Mouse (Mus musculus): Measurements from ENCODE around the gene Siva1.

Gene Siva1

DNA sequence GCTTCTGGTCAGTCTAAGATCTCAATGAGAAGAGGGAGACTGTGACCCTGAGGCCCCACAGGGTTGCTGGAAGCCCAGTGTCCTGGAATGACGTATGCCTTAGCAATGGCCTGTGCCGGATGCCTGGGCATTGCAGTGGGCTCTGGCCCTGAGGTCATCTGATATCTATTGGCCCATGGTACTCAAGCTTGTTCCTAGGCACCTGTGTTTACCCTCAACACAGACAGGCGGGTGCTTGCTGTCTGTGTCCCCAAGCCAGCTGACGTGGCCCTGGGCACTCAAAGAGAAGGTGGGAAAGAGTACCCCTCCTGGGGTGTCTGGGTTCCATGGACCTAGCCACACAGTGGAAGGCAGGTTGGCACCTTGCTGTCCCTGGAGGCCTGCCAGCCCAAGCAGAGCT is 18.8 kb upstream of the Siva1 start:
- DNase-seq, result no peak

DNA sequence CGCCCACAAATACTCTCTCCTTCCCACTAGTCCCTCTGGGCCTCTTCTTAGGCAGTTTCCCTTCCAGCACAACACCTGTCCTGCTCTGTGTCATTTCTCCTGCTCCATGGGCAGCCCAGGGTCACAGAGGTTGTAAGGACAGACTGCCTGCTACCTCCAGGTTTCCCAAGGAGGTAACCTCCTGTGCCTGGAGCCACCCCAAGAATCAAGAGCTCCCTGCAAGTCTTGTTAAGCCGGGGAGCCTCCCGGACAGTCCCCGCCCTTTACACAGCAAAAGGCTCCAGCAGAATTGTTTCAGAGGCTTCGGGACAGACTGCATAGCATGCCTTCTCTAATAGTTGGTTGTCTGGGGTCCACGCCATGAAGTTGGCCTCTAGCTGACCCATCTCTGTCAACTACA is 18.0 kb upstream of the Siva1 start:
- no peak for DNase-seq

DNA sequence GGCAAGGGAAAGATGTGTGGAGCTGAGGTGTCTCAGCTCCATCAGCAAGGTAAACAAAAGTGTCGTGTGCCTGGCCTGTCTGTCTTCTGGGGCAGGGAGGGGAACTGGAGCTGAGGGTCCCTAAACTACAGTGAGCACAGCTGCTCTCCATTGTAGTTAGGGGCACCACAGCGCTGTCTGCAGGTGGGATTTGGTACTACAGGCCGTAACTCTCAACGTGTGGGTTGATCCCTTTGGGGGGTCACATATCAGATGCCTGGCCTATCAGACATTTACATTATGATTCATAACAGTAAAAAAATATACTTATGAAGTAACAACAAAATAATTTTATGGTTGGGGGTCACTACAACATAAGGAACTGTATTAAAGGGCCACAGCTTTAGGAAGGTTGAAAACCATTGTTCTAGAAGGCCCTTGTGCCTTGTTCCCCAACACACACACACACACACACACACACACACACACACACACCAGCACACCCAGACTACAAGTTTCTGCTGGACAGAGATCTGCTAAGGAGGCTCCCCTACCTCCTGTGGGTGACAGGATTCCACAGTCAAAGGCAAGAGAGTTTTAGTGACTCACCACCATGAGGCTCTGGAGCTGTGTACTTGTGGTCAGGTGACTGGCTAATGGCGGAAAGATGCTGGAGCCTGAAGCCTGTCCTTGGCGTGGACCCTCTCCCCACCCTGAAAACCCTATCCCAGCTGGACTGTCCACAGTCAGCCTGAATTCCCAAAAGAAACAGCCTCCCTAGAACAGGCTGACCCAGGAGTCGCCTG is 17.2 kb upstream of the Siva1 start:
- peak; percentile 49 for DNase-seq

DNA sequence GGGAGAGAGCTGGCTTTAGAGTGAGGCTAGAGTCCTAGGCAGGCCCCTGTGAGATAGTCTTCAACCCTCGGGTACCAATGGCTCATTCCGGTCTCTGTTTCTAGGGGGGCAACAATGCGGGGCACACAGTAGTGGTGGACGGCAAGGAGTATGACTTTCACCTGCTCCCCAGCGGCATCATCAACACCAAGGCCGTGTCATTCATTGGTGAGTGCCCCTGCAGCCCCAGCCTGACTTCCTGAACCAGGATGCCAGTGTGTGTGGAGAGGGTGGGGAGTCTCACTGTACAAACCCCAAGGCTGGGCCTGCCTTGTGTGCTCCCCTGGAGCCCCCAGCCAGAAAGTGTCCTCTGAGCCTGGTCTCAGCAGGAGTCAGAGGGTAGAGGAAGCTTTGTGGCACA is 16.3 kb upstream of the Siva1 start:
- no peak for DNase-seq

DNA sequence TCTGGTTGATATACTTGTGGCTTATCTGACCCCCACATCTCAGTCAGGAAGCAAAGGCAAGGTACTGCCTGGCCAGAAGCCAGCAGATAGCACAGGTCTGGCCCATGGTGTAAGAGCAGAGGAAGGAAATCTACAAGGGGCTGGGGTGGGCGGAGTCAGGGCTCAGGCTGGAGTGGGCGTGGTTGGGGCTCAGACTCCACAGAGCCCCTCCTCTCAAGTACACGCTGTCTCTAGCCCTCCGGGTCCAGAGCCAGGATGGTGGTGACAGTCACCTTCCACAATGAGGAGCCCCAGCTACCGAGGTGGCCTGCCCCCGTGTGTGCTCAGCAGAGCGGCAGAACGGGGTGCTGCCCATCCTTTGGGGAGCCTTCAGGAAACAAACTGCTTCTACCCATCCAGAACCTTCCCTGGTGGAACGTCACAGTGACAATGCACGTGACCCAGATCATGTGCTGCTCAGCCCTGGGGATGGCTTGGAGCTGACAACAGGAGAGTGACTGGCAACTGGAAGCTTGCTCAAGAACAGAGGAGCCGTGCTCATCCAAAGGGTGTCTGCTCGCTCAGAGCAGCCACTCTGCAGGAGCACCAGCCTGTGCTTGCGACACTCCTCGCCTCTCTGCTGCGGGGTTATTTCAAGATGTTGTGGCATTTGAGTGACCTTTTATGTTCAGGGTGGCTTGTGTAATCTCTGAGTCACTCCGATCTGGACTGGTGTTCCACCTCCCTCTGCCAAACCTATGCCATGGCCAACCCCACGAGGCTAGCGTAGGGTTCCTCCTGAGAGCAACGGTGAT is 15.4 kb upstream of the Siva1 start:
- DNase-seq, result peak; percentile 86

DNA sequence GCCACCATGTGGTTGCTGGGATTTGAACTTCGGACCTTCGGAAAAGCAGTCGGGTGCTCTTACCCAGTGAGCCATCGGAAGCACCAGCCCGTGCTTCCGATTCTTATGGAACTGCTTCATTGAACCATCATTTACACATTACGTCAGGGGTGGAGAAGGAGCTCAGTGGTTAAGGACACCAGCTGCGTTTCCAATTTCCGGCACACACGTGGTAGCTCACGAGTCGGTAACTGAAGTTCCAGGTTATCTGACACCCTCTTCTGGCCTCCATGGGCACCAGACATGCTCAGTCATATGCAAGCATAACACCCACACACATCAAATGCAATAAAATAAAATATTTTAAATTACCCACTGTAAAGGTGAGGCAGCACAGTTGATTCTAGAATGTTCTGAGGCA is 14.4 kb upstream of the Siva1 start:
- no peak for DNase-seq

DNA sequence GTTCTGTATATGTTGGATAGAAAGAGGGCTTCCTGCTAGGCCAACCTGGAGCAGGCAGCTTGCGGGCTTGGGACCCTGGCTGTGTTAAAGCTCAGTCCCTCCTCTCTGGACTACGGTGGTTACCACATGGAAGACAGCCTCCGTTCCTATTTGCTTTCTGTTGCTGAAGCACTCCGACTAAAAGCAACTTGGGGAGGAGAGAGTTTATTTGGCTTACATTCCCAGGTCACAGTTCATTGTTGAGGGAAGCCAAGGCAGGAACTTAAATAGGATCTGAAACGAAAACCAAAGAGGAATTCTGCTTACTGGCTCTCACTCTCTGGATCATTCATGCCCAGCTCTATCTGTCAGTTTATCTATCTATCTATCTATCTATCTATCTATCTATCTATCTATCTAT is 13.7 kb upstream of the Siva1 start:
- no peak for DNase-seq

DNA sequence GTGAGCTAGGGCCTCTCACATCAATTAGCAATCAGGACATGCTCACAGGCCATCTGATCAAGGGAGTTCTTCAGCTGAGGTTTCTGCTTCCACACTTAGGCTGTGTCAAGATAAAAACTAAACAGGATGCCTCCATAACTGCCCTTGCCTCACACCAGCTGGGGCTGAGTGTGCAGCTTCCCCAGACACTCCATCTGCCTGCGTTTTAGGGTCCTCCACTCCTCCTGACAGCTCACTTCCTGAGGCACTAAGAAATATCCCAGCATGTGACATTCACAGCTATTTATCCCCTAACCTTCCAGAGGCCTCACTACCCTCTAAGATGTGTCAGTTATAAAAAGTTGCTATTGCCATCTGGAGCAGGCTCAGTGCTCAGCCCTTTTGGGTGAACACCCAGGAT is 13.0 kb upstream of the Siva1 start:
- no peak for DNase-seq

DNA sequence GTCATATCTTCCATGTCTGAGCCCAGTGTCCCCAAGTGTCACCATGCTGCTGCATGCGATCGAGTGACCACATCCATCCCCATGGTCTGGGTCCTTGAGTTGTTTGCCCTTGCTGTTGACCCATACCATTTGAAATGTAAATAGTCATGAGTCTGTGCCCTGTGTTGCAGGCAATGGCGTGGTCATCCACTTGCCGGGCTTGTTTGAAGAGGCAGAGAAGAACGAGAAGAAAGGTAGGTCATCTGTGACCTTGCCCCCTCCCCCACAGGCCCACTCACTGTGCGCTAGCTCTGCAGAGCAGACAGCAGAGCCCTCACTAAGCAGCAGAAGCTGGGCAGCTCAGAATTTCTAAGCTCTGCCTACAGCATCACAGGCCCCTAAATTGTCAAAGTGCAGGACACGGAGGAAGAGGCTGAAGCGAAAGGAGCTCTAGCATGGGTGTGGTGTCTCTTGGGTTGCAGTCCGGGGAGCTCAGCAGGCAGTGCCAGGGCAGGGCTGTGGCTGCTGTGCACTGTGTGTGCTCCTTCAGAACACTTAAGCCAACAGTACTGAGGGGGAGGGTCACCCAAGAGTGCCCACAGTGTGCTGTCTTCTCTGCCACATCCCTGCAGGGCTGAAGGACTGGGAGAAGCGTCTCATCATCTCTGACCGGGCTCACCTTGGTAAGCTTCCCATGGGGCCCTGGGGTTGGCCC is 12.2 kb upstream of the Siva1 start:
- DNase-seq, result no peak

DNA sequence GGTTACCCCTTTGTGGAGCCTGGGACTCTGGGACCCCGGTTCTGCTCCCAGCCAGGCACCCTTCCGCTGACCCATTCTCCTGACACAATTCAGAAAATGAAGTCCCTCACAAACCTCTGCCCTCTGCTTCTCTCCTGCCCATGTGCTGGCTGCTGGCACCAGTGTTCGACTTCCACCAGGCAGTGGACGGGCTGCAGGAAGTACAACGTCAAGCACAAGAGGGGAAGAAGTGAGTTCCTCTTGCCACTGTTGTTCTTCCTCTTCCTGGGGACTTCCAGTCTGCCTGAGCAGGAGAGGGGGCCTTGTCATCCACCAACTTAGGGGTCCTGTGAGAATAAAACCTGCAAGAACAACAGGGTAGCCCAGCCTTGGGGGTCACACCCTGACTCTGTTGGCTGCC is 11.6 kb upstream of the Siva1 start:
- no peak for DNase-seq

DNA sequence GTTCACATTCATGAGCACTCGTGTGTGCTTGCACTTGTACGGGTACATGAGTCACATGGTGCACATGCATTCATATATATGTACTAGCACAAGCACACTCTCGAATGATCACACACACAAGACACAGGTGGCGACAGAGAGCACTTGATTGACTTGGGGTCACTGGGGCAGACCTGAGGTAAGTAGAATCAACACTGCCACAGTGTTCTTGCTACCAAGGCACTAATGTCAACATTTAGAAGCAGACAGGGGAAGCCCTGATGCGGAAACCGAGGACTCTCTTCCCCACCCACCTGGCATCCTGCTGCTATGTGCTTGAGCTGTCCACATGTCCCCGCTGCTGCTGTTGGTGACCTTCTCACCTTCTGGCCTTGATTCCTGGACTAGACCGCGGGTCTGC is 10.8 kb upstream of the Siva1 start:
- no peak for DNase-seq

DNA sequence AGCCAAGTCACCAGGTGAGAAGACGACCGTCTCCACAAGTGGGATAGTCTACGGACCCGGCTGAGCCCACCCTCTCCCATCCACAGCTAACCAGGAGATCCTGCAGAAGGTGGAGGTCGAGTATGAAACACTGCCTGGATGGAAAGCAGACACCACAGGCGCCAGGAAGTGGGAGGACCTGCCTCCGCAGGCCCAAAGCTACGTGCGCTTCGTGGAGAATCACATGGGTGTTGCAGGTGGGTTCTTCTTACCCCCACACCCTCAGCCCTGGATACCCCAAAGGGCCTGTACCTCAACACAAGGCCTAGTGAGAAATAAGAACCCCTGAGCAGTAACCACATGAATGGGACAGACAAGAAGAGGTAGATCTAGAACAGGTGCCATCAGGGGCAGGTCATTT is 5.0 kb upstream of the Siva1 start:
- no peak for DNase-seq

DNA sequence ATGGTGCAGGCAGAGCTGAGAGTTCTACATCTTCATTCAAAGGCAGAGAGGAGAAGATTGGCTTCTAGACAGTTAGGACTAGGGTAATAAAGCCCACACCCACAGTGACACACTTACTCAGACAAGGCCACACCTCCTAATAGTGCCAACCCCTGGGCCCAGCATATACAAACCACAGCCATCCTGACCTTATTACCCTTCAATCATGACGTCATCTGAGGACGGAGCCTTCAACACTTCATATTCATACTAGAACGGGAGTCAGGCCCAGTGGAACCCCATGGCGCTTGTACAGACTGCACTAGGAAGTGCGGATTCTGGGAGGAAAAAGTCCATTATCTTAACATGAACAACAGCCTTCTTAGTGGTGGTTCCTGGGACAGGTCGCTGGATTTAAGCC is 1.4 kb upstream of the Siva1 start:
- no peak for DNase-seq

DNA sequence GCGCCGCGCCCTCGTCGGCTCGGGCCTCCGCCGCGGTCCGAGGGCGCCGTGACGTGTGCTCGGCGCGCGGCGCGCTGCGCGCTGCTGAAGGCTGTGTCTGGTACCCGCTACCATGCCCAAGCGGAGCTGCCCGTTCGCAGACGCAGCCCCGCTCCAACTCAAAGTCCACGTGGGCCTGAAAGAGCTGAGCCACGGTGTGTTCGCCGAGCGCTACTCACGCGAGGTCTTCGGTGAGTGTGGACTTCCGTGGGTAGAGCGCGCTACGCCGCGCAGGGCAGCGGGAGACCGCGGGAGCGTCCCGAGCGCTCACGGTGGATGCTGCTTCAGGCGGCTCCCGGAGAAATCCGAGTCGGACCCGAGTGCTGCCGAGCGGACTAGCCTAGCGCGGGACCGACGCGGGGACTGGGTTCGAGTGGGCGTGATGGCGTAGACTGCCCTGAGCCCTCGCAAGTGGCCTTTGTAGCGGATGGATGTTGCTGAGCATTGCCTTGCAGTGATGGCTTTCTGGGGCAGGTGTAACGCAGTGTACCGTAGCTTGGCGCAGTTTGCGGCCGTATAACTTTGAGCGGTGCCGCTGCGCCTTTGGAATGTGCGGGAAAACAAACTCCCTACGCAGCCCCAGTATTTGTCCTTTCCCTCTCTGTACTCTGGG is 502 bp downstream of the Siva1 start:
- no peak for DNase-seq

DNA sequence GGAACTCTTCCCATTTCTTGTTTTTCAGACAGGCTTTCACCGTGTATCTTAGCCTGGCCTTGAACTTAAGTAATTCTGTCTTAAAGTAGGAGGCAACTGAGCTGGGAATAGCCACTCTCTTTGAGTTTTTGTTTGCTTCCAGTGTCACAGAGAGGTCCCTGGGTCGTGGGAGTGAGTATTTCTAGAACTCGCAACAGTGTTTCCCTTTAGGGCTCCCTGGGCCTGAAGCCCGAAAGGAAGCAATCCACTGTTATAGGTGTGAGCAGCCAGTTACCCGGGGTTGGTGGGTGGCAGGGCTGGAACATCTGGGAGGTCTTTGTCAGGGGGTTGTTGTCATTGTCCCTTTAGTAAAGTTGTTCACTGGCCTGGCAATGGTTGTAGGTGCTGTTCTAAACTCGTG is 1.7 kb downstream of the Siva1 start:
- DNase-seq, result no peak

DNA sequence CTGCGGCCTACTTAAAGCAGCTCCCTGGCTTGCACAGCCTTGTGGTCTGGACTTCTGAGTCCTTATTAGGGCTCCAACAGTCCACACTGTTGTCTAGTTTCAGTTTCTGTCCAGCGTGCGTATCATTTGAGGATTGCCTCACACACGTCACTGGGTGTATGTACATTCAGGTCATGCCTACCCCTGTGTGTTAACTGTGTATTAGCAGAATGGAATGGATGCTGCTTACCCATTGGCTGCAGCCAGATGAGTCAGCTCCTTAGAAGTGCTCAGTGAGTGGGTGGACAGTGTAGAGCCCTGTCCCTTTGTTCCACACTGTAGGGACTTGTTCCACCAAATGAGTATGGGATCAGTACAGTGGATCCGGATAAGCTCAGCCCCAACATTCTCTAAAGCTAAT is 3.6 kb downstream of the Siva1 start:
- DNase-seq, result no peak

DNA sequence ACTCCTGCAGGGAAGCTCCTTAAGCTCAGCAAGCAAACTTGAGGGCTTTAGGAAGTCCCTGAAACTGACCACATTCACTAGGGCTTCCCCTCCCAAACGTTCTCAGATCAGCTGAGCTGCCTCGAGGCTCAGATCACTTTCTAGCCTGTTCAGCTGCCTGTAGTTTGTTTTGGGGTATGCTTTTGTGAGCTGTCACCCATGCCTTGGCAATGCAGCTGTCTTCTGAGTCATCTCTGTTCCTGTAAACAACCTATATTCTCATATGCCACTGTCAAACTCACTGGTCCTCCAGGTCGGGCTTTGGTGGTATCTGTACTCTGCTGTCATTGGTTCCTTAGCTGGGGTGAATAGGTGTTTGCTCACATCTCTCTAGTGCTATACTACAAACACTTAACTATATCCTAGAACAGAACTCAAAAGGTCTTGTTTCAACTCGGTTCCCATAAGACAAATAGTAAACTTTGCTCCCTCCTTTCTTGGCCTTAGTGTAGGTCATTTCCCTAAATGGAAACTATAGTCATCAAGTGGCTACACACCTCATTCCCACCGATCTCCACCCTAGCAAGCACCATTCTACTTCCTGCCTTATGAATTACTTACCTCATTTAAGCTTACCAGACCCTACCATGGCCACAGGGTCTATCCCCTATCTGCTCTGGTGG is 7.4 kb downstream of the Siva1 start:
- no peak for DNase-seq

DNA sequence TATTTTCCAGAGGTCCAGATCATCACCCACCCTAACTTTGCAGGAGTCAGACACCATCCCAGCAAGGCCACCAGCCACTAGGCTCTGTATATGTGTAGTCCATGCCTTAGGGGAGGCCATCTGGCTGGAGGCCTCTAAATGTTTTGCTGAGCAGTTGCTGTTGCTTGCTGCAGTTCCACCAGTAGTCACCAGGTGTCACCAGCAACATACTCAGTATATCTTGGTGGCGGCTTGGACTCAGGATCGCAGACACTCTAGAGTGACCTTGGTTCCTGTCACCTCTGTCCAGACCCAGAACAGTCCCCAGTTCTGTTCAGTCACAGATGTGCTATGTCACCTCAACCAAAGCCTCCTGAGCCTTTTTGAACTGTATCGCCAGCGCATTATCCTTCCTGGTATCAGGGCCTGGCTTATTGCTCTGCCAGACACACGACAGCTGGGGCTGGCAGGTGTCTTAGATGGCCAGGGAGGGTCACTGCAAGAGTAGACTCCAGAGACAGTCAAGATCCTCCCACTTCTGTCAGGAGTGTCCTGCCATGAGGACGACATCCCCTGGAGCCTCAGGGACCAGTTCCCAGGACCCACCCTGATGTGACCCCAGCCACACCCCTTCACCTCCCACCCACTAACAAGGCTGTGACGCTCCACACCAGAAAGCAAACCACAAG is 8.8 kb downstream of the Siva1 start:
- DNase-seq, result peak; percentile 92

DNA sequence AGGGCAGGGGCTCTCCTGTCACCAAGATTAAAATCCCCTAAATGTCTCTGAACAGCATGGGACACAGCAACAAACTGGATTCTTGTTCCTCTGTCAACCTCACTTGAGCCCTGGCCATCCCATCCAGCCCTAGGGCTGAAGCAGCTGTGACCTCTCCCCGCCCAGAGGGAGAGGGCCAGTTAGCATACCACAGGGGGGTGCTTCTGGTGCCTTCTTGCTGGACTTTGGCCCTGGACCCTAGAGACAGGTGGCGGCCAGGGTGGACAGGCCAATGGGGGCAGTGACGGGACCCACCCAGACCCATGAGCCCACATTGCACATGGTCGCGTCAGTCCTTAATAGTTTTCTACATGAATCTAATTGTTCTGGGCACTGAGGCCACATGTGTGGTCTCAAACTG is 9.6 kb downstream of the Siva1 start:
- DNase-seq, result no peak

DNA sequence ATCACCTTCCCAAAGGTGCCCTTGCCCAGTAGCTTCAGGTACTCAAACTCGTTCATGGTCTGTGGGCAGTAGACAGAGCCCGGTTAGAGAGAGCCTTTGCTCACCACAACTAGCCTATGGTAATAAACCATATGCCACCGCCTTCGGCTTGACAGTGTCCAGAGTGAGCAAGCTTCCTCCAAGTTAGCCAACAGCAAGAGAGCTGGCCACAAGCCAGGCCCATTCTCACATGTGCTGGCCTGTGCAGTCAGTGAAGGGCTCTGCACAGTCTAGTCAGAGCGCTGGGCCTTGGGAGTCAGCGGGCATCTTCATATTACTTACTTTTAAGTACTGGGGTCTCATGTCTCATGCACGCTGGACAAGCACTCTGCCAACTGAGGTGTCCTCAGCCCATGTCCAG is 14.1 kb downstream of the Siva1 start:
- no peak for DNase-seq

DNA sequence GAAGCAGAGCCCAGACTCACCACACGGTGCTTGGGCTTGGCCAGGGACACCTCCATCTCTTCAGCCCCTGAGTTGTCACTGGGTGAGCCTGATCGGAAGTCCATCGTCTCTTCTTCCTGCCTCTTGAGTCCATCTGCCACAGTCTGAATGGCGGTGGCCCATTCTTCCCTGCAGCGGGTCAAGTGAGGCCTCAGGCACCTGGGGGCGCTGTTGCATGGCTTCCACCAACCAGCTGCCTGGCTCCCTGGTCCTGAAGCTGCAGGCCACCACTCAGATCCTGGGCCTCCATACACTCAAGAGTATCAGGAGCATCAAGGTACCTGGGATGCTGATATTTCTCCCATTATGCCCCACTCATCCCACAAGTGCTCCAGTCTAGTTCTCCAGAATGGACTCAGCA is 14.6 kb downstream of the Siva1 start:
- peak; percentile 56 for DNase-seq

DNA sequence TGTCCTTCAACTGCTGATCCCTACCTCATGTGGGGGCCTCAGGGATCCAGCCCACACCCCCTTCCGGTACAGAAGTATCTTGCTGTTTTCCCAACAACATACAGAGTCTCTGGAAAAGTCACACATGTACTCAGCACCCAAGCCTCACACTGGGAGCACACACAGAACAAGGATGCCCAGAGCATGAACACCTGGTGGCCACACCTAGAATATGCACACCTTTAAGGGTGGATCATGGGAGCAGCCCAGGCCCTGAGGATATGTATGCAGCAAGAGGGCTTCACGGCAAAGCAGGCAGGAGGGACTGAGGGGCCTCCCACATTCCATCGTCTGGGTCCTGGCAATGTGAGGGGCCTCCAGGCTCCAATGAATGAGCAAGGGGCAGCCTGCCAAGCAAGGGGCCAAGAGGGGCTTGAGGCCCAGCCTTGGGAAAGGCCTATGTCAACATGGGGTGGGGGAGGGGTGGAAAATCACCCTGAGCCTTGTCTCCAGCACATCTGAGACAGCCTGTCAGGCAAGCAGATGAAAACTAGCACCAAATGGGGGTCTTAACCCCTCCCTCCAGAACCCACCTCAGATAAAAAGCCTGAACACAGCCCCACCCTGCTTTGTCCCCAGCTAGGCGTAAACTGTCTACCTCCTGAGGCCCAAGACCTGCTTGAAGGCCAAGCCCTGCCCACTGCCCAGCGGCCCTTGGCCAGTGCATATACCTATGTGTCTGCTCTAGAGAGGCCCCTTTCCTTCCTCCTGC is 16.3 kb downstream of the Siva1 start:
- peak; percentile 91 for DNase-seq

Data from retina, postnatal 1 day (tissue).